12 mouse cellular contexts compared by ENCODE assay signal in genomic region chr3:98036161-98036560, GRCm38 (mm10). TPM values are rescaled to one million over a fixed set of nuclear protein-coding genes. Genes with fewer than 3 reads are reported as not detected.
DNase-seq lines count a peak whose midpoint lies in the region; ATAC-seq and TF ChIP-seq lines count a peak whose summit lies in the region.
"Had no signal": no experiment of that assay in that cellular context is flagged by ENCODE, and none has a peak within 500 bp of the region (broad histone marks: within the 10 kb centered on the region; RNA-seq: fewer than 3 reads in every experiment).

No protein-coding gene starts in this region.

- no peaks in the 10 kb centered on the region for H3K27me3 ChIP-seq in forebrain, embryonic 14.5 days (replicated peaks; ENCODE audit: control insufficient read depth, insufficient read depth, low read length)
- H3K27me3 ChIP-seq in forebrain, postnatal 0 days (ENCODE audit: insufficient read depth, low read length) = no peaks in the 10 kb centered on the region
- no peaks in the 10 kb centered on the region for H3K27me3 ChIP-seq in stomach, postnatal 0 days (ENCODE audit: control insufficient read depth, insufficient read depth, low read length)
- H3K27me3 ChIP-seq: liver, embryonic 15.5 days had no signal

- peaks cover 70% of the 10 kb centered on the region for H3K4me1 ChIP-seq in forebrain, embryonic 14.5 days (ENCODE audit: control insufficient read depth, insufficient read depth, low read length)
- peaks cover 21% of the 10 kb centered on the region for H3K4me1 ChIP-seq in forebrain, postnatal 0 days (ENCODE audit: insufficient read depth)
- H3K4me1 ChIP-seq in stomach, postnatal 0 days (replicated peaks; ENCODE audit: control insufficient read depth, insufficient read depth) = peaks cover 14% of the 10 kb centered on the region

- DNase-seq in forebrain, embryonic 14.5 days (ENCODE audit: low spot score) = no peak
- DNase-seq in forebrain, postnatal 0 days = no peak
- peak; percentile 72 for DNase-seq in kidney, postnatal 10 days
- DNase-seq in kidney, postnatal 36 days = no peak
- DNase-seq in thymus, postnatal 36 days = peak; percentile 15 to 30
- no peak for DNase-seq in thymus, adult 18-20 months
- no peak for DNase-seq in stomach, postnatal 0 days (ENCODE audit: low spot score)
- DNase-seq in embryo, embryonic 10.5 days (ENCODE audit: low spot score) = no peak
- DNase-seq: cerebellum, adult 8-10 months; heart, adult 2 months had no signal

- no peak for TF ChIP-seq EP300 in stomach, postnatal 0 days (optimal IDR thresholded peaks at IDR 0.05)

- no peak overlapping the region for H3K4me3 ChIP-seq in forebrain, embryonic 14.5 days (ENCODE audit: low read depth, low read length)
- no peak overlapping the region for H3K4me3 ChIP-seq in forebrain, postnatal 0 days (ENCODE audit: low read depth, low read length)
- no peak overlapping the region for H3K4me3 ChIP-seq in stomach, postnatal 0 days (ENCODE audit: low read depth, low read length)
- H3K4me3 ChIP-seq: heart, adult 2 months; liver, embryonic 15.5 days had no signal

- no peak for ATAC-seq in forebrain, embryonic 14.5 days
- no peak for ATAC-seq in forebrain, postnatal 0 days
- ATAC-seq in stomach, postnatal 0 days (ENCODE audit: low FRiP score, low TSS enrichment) = peak; percentile 53

- H3K9ac ChIP-seq in forebrain, embryonic 14.5 days (ENCODE audit: low read length) = no peak overlapping the region
- no peak overlapping the region for H3K9ac ChIP-seq in forebrain, postnatal 0 days
- H3K9ac ChIP-seq in stomach, postnatal 0 days (ENCODE audit: low read length) = no peak overlapping the region
- H3K9ac ChIP-seq: liver, embryonic 15.5 days had no signal

- peak overlapping the region; percentile 44; the same call in 1 of the 2 replicates for H3K27ac ChIP-seq in forebrain, embryonic 14.5 days (ENCODE audit: low read depth, low read length)
- no peak overlapping the region for H3K27ac ChIP-seq in forebrain, postnatal 0 days (ENCODE audit: low read depth, low read length)
- H3K27ac ChIP-seq in stomach, postnatal 0 days (replicated peaks) = peak overlapping the region; percentile 56
- H3K27ac ChIP-seq: heart, adult 2 months; liver, embryonic 15.5 days had no signal

- TF ChIP-seq CTCF in forebrain, postnatal 0 days (IDR thresholded peaks at IDR 0.05; ENCODE audit: low read depth) = no peak
- no peak for TF ChIP-seq CTCF in stomach, postnatal 0 days (IDR thresholded peaks at IDR 0.05; ENCODE audit: low read depth)

- WGBS in forebrain, embryonic 14.5 days = 65% methylated on average over 6 of the region's 6 CpGs
- 58% methylated on average over 6 of the region's 6 CpGs for whole genome bisulfite sequencing in forebrain, postnatal 0 days
- 22% methylated on average over 6 of the region's 6 CpGs for WGBS in stomach, postnatal 0 days

- no peaks in the 10 kb centered on the region for H3K9me3 ChIP-seq in forebrain, embryonic 14.5 days (replicated peaks; ENCODE audit: control insufficient read depth, low read length)
- H3K9me3 ChIP-seq in forebrain, postnatal 0 days (ENCODE audit: low read length) = no peaks in the 10 kb centered on the region
- no peaks in the 10 kb centered on the region for H3K9me3 ChIP-seq in stomach, postnatal 0 days (ENCODE audit: control insufficient read depth, low read length)
- H3K9me3 ChIP-seq: liver, embryonic 15.5 days had no signal

- 0 out of 2 replicates have a peak overlapping the region, but pooled peaks have one; percentile 15 for H3K4me2 ChIP-seq in forebrain, embryonic 14.5 days (ENCODE audit: low read length)
- H3K4me2 ChIP-seq in forebrain, postnatal 0 days (ENCODE audit: low read depth) = no peak overlapping the region
- no peak overlapping the region for H3K4me2 ChIP-seq in stomach, postnatal 0 days (replicated peaks; ENCODE audit: low read depth)
- H3K4me2 ChIP-seq: liver, embryonic 15.5 days had no signal

- H3K36me3 ChIP-seq in forebrain, embryonic 14.5 days (ENCODE audit: control insufficient read depth, insufficient read depth, low read length) = no peaks in the 10 kb centered on the region
- no peaks in the 10 kb centered on the region for H3K36me3 ChIP-seq in forebrain, postnatal 0 days (ENCODE audit: insufficient read depth)
- no peaks in the 10 kb centered on the region for H3K36me3 ChIP-seq in stomach, postnatal 0 days (ENCODE audit: control insufficient read depth, insufficient read depth, low read length)
- H3K36me3 ChIP-seq: G1E; liver, embryonic 15.5 days had no signal

RNA-seq across cellular contexts. Expression of gene Notch2, which starts 22.8 kb away (rescaled TPM):
- polyA plus RNA-seq in forebrain, embryonic 14.5 days (2014; fragmentation: Nextera tagmentation; extraction: Ambion mirVana) = 13.6 and 18.1 TPM in 2 replicates
- 16.6 and 28.4 TPM in 2 replicates for total RNA-seq in forebrain, postnatal 0 days (2014; rRNA removed)
- polyA plus RNA-seq in forebrain, postnatal 0 days (2015; fragmentation: Nextera tagmentation; extraction: Ambion mirVana) = 5.9 and 8.1 TPM in 2 replicates
- polyA plus RNA-seq in stomach, postnatal 0 days (2015; fragmentation: Nextera tagmentation; extraction: Ambion mirVana) = 10.6 TPM in 2 replicates
- polyA plus RNA-seq: G1E had no signal

Comparison
In these comparisons a context has a peak if more than half of its experiments do, and no peak if none do; other contexts are left out.
1. DNase-seq: peak in kidney, postnatal 10 days (single experiment) and thymus, postnatal 36 days (2 of 2); none in forebrain, embryonic 14.5 days (single experiment), forebrain, postnatal 0 days (single experiment), kidney, postnatal 36 days (0 of 2), thymus, adult 18-20 months (0 of 2), stomach, postnatal 0 days (single experiment) and embryo, embryonic 10.5 days (single experiment).